Mouse (Mus musculus) lung, adult 2 months (tissue): Measurements from ENCODE around the gene Trpc5os. TPM values are rescaled to one million over a fixed set of nuclear protein-coding genes. Genes with fewer than 3 reads are reported as not detected.

Experiments used
- DNase-seq: peaks from one replicate; pipeline ENCODE4 v3.0.0; 2022
- H3K4me1 ChIP-seq: fragments of 200-500 bp; 2 replicates; pipeline ENCODE4 v1.6.1; 2011; ENCODE audit warnings: low read length; ENCODE audit not compliant: control insufficient read depth, insufficient read depth
- H3K4me3 ChIP-seq: fragments of 200-500 bp; replicated peaks from 2 replicates; pipeline ENCODE3; 2011; ENCODE audit warnings: low read depth, mild to moderate bottlenecking, control low read depth, low read length; ENCODE audit errors: extremely low read depth
- CTCF ChIP-seq: fragments of 200-500 bp; IDR thresholded peaks from 2 replicates; pipeline ENCODE4 v1.5.1; 2011; ENCODE audit warnings: mild to moderate bottlenecking, low read length, control low read depth; ENCODE audit not compliant: insufficient read depth
- POLR2A ChIP-seq: fragments of 200-500 bp; IDR thresholded peaks from 2 replicates; pipeline ENCODE4 v1.6.1; 2011; ENCODE audit warnings: low read depth, mild to moderate bottlenecking, control low read depth, low read length, borderline replicate concordance; ENCODE audit errors: extremely low read depth
- WGBS: fragments of 180-500 bp; shearing (Covaris S2); methylation state at CpG from one replicate; pipeline ENCODE4 v1.1.7; 2018; 5-methylcytosine and 5-hydroxymethylcytosine counted together
- polyA plus RNA-seq: library from polyadenylated mRNA; depleted of rRNA; stranded (reverse); fragments of >200 nt; gene quantifications from 2 replicates; pipeline ENCODE4 v1.2.3, GENCODE M21; 2012; rRNA removed

Gene Trpc5os
- not detected in 2 replicates for polyA plus RNA-seq

DNA sequence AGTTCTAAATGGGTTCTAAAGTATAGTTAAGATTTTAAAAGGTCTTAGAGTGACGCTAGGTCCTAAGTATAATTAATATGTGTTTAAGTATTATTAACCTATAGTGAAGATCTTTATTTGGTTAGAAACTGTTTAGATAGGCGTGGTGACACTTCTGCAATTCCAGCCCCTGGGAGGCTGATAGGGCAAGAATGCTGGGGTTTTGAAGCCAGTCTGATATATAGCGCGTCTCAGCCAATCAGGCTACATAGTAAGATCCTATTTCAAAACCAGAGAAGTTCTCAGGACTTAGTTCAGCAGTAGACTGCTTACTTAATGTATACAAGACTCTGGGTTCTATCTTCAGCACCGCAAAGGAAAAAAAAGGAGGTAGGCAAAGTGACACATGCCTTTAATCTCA, at the start of gene Trpc5os:
Trpc5os (plus strand) TSS at position 301 of the 400 bp plus-strand sequence.
- TF ChIP-seq CTCF = no peak
- no peak for TF ChIP-seq POLR2A
- Histone ChIP-seq H3K4me1 (no peaks in the 10 kb centered on the region), H3K4me3 (no peak within 1 kb of the TSS)
- no peak for DNase-seq
- 77% methylated on average over 5 of the region's 5 CpGs for WGBS

DNA sequence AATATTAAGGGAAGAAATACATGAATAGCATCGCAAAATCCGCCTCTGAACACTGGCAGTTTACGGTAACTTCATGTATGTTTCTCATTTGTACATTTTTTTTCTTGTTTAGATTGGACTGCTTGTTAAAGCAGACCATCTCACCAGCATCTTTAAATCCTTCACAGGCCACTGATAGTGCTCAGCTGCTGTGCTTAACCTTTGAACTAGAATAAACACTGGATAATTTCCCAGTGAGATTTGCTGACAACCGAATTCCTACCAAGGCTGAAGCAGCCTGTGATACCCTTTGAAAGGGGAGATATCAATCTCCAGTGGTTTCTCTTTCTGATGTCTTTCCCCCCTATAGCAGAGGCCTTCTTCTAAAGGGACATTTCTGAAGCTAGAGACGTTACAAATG, 48.3 kb upstream of the Trpc5os start:
- TF ChIP-seq POLR2A = no peak
- TF ChIP-seq CTCF = no peak
- DNase-seq = no peak
- 62% methylated on average over 5 of the region's 5 CpGs for WGBS
- no peak overlapping the region for H3K4me3 ChIP-seq
- no peaks in the 10 kb centered on the region for H3K4me1 ChIP-seq

- TF ChIP-seq CTCF (no peak), POLR2A (no peak)
- H3K4me3 ChIP-seq = no peak overlapping the region
- WGBS = 34% methylated on average over 1 of the region's 1 CpGs
- DNase-seq = no peak
- no peaks in the 10 kb centered on the region for H3K4me1 ChIP-seq
These were observed 36.1 kb upstream of the Trpc5os start for GRCm38 (mm10) chrX:144420259-144420658.

DNA sequence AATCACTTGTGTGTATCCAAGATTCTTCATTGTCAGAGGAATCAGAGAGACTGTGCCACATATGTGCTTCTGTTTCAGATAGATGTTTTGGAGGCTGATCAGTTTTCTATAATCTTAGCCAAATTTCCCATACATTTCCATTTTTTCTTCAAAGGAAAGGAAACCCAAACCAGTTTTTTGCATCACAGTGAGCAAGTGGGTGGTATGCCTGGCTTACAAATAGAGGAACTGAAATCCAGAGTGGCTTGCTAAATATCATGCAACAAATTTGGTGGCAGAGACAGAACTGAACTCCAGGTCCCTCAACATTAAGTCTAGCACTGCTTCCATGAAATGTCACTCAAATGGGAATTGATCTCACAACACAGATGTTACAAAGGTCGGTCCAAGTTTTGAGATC, 35.3 kb upstream of the Trpc5os start:
- no peak for DNase-seq
- 96% methylated on average over 1 of the region's 1 CpGs for WGBS
- TF ChIP-seq CTCF (no peak), POLR2A (no peak)
- Histone ChIP-seq H3K4me1 (no peaks in the 10 kb centered on the region), H3K4me3 (no peak overlapping the region)

GRCm38 (mm10) chrX:144423848-144424247, 32.5 kb upstream of the Trpc5os start:
- H3K4me1 ChIP-seq = no peaks in the 10 kb centered on the region
- WGBS = 69% methylated on average over 3 of the region's 3 CpGs
- no peak overlapping the region for H3K4me3 ChIP-seq
- no peak for DNase-seq
- no peak for TF ChIP-seq CTCF
- TF ChIP-seq POLR2A = no peak

- no peak overlapping the region for H3K4me3 ChIP-seq
These were observed 8.0 kb downstream of the Trpc5os start for GRCm38 (mm10) chrX:144464416-144464815.

DNA sequence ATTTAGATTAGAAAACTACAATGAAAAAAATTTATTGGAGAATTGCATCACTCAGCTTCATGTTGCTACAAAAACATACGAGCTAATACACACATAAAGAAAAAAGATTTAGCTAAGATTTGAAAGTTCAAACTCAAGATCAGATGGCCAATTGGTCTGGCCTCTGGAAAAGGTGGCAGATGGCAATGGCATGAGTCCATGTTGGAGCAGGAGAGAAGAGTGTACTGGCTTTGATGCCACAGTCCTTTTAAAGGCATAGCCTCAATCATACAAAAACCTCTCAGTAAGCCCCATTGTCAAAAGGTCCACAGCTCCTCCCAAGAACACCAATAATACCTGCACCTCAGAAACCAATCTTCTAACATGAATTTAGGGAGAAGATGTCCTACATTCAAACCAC, 35.0 kb downstream of the Trpc5os start:
- 58% methylated on average over 1 of the region's 1 CpGs for whole genome bisulfite sequencing

More at GRCm38 (mm10) chrX:144464416-144464815, 8.0 kb downstream of the Trpc5os start:
- DNase-seq = no peak
- H3K4me1 ChIP-seq = no peaks in the 10 kb centered on the region
- WGBS = 87% methylated on average over 2 of the region's 2 CpGs
- no peak for TF ChIP-seq CTCF
- TF ChIP-seq POLR2A = no peak

GRCm38 (mm10) chrX:144523239-144523638, 66.9 kb downstream of the Trpc5os start:
- 84% methylated on average over 5 of the region's 5 CpGs for WGBS
- Histone ChIP-seq H3K4me3 (no peak overlapping the region), H3K4me1 (no peaks in the 10 kb centered on the region)
- no peak for DNase-seq
- TF ChIP-seq POLR2A (no peak), CTCF (no peak)

More for the DNA sequence above, 35.0 kb downstream of the Trpc5os start:
- Histone ChIP-seq H3K4me1 (no peaks in the 10 kb centered on the region), H3K4me3 (no peak overlapping the region)
- no peak for DNase-seq
- TF ChIP-seq CTCF (no peak), POLR2A (no peak)

GRCm38 (mm10) chrX:144526042-144526441, 69.7 kb downstream of the Trpc5os start:
- Histone ChIP-seq H3K4me3 (no peak overlapping the region), H3K4me1 (no peaks in the 10 kb centered on the region)
- no peak for DNase-seq
- 44% methylated on average over 7 of the region's 7 CpGs for WGBS
- TF ChIP-seq POLR2A = no peak
- TF ChIP-seq CTCF = no peak

Other genes with a start within 250 kb of the Trpc5os start
- gene Alg13, start 138.8 kb upstream of the Trpc5os start, polyA plus RNA-seq = 2.5 and 3.3 TPM in 2 replicates
- gene Trpc5, start 231.6 kb downstream of the Trpc5os start, polyA plus RNA-seq = not detected in 2 replicates
- not detected in 2 replicates for gene Rtl4, start 232.3 kb downstream of the Trpc5os start, polyA plus RNA-seq